Mouse (Mus musculus) midbrain, embryonic 15.5 days (tissue): Measurements from ENCODE around the gene Sgpp1. TPM values are rescaled to one million over a fixed set of nuclear protein-coding genes. Genes with fewer than 3 reads are reported as not detected.

Source experiments
- ATAC-seq: fragments of 200-750 bp; cut with Nextera tagmentation; replicated peaks from 2 replicates; pipeline ENCODE4 v1.8.0; 2017; ENCODE audit warnings: moderate TSS enrichment
- H3K27ac ChIP-seq: fragments of 300-500 bp; sonication (generic); 2 replicates; pipeline ENCODE4 v1.5.1; 2015; ENCODE audit warnings: mild to moderate bottlenecking, inconsistent platforms
- H3K27me3 ChIP-seq: fragments of 300-500 bp; sonication (generic); replicated peaks from 2 replicates; pipeline ENCODE4 v1.6.1; 2015; ENCODE audit warnings: inconsistent platforms
- H3K36me3 ChIP-seq: fragments of 300-500 bp; sonication (generic); replicated peaks from 2 replicates; pipeline ENCODE4 v1.6.1; 2015; ENCODE audit warnings: inconsistent platforms
- H3K4me1 ChIP-seq: fragments of 300-500 bp; sonication (generic); 2 replicates; pipeline ENCODE4 v1.6.1; 2015; ENCODE audit warnings: inconsistent platforms
- H3K4me2 ChIP-seq: fragments of 300-500 bp; sonication (generic); 2 replicates; pipeline ENCODE4 v1.6.1; 2015; ENCODE audit warnings: inconsistent platforms, mild to moderate bottlenecking, moderate library complexity
- H3K4me3 ChIP-seq: fragments of 300-500 bp; sonication (generic); 2 replicates; pipeline ENCODE4 v1.5.1; 2015; ENCODE audit warnings: mild to moderate bottlenecking, inconsistent platforms
- H3K9ac ChIP-seq: fragments of 300-500 bp; sonication (generic); 2 replicates; pipeline ENCODE4 v1.6.1; 2015; ENCODE audit warnings: mild to moderate bottlenecking, inconsistent platforms
- H3K9me3 ChIP-seq: fragments of 300-500 bp; sonication (generic); 2 replicates; pipeline ENCODE4 v1.6.1; 2016; ENCODE audit warnings: inconsistent platforms
- WGBS: fragments of 180-500 bp; shearing (Covaris S2); methylation state at CpG from one replicate; pipeline ENCODE4 v1.1.7; 2015; ENCODE audit warnings: mixed read lengths; 5-methylcytosine and 5-hydroxymethylcytosine counted together
- polyA plus RNA-seq: library from polyadenylated mRNA; unstranded; fragments of >200 nt; fragmentation: Nextera tagmentation; extraction: Ambion mirVana; gene quantifications from 2 replicates; pipeline ENCODE4 v1.2.1, GENCODE M21; 2015

Gene Sgpp1
- polyA plus RNA-seq, 1 experiment from 2014 or later: 12.5 TPM

DNA sequence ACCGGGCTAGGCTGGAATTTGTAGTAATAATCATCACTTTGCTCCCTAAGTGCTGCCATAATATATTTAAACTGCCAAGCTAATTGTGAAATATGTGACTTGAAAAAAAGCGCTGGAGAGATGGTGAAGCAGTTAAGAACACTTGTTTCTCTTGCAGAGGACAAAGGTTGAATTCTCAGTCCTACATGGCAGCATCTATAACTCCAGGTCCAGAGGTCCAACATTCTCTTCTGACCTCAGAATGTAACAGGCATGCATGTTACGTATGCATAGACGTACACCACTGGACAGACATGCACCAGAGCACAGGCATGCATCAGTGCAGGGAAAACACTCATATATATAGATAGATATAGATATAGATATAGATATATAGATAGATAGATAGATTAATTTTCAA lies 57.1 kb downstream of the Sgpp1 start:
- H3K4me1 ChIP-seq: no peaks in the 10 kb centered on the region
- H3K9me3 ChIP-seq: no peaks in the 10 kb centered on the region
- H3K27ac ChIP-seq: no peak overlapping the region
- 95% methylated on average over 4 of the region's 4 CpGs for WGBS
- no peak overlapping the region for H3K4me3 ChIP-seq
- no peaks in the 10 kb centered on the region for H3K27me3 ChIP-seq
- H3K9ac ChIP-seq: no peak overlapping the region
- ATAC-seq: no peak
- H3K36me3 ChIP-seq: no peaks in the 10 kb centered on the region
- H3K4me2 ChIP-seq: no peak overlapping the region

GRCm38 (mm10) chr12:75672630-75673029 lies 62.9 kb downstream of the Sgpp1 start:
- H3K4me3 ChIP-seq: no peak overlapping the region
- WGBS: 96% methylated on average over 4 of the region's 4 CpGs
- peaks cover 13% of the 10 kb centered on the region for H3K4me1 ChIP-seq
- no peaks in the 10 kb centered on the region for H3K9me3 ChIP-seq
- no peak overlapping the region for H3K27ac ChIP-seq
- H3K9ac ChIP-seq: no peak overlapping the region
- no peak overlapping the region for H3K4me2 ChIP-seq
- H3K27me3 ChIP-seq: no peaks in the 10 kb centered on the region
- H3K36me3 ChIP-seq: no peaks in the 10 kb centered on the region
- ATAC-seq: no peak

DNA sequence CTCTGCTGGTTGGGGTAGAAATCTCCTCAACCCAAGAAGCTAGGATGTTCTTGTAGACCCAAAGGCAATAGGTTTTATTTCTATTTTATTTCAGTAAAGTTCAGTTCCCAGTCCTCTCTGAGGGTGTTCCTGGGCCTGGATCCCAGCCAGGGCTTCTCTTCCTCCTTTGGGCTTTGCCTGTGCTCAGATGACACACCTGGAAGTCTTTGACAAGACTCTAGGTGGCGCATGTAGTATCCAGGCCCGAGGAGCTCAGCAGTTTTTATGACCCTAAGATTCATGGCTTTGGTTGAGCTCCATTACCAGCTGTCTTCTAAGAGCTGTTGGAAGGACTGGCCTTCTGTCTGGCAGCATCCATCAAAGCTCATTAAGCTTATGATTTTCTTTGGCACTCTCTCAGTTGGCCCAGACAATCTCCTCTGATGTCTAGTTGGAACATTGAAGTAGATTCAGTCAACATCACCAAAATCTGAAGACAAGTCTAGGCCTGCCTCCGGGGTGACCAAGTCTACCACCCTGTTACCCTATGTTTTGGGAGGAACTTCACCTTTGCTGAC lies 63.7 kb downstream of the Sgpp1 start:
- H3K27me3 ChIP-seq: no peaks in the 10 kb centered on the region
- H3K36me3 ChIP-seq: no peaks in the 10 kb centered on the region
- H3K27ac ChIP-seq: no peak overlapping the region
- no peak overlapping the region for H3K9ac ChIP-seq
- no peak overlapping the region for H3K4me3 ChIP-seq
- H3K4me1 ChIP-seq: peaks cover 13% of the 10 kb centered on the region
- H3K4me2 ChIP-seq: no peak overlapping the region
- ATAC-seq: no peak
- no peaks in the 10 kb centered on the region for H3K9me3 ChIP-seq
- 91% methylated on average over 3 of the region's 3 CpGs for WGBS

DNA sequence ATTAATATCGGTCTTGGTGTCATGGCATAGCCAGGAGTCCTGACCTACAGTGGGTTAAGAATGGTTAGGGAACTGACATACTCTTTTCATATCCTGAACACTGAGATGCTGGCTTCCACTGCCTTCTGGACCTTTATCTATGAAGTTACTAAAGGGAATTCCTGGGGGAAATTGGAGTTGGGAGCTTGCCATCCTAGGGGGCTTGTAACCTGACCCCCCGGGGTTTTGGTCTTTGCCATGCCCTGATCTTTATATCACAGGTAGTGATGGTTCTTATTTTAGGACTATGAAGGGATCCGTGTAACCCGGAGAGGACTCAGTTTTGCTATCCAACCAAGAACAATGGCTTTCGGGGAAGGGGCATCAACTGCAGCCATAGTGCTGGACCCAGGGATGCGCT lies 64.9 kb downstream of the Sgpp1 start:
- Histone ChIP-seq H3K9ac (0 out of 2 replicates have a peak overlapping the region, but pooled peaks have one; percentile 27), H3K36me3 (no peaks in the 10 kb centered on the region), H3K27ac (no peak overlapping the region), H3K4me2 (peak overlapping the region; percentile 62), H3K27me3 (no peaks in the 10 kb centered on the region), H3K4me1 (peaks cover 13% of the 10 kb centered on the region), H3K9me3 (no peaks in the 10 kb centered on the region), H3K4me3 (peak overlapping the region; percentile 62)
- 90% methylated on average over 6 of the region's 6 CpGs for WGBS
- ATAC-seq: no peak

DNA sequence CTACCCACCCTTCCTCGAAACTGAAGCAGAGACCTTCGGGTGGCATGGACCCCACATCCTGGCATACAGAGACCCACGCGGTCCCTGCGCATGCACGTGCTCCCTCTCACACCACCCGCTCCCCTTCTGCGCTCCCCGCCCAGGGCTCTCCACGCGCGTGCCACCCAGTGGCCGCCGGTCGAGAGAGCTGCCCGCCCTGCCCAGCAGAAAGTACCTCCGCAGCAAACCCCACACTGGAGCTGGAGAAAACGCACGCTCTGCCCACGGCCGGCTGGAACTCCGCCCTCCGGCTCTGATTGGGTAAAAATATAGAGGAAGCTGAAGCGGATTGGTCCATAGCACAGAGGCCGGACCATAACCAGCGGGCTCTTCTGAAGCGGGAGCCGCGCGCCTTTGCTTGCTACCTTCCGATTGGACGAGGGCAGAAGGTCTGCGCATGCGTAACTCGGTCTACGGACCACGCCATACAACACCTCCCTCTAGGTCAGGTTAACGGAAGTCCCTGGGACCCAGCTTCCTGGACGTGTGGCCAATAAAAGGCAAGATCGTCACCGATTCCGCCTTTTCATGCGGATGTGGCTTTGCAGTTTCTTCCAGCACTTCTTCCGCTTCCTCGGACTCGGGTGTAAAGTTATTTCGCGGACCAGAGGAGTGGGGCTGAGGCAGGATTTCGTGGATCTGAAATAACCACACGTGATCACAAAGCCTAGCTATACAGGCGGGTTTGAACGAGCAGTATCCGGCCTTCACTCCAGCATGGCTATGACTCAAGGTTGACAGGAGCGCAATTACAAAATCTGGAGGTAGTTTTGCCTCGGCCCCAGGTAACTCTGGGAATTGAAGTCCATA lies 66.0 kb downstream of the Sgpp1 start, which contains the start of gene Wdr89:
Gene Wdr89, minus strand, starts transcription at position 280 of the 849 bp plus-strand sequence.
- H3K27ac ChIP-seq: peak within 1 kb of the TSS; percentile 81
- WGBS: under 1% methylated on average over 55 of the region's 55 CpGs
- H3K4me2 ChIP-seq: peak within 1 kb of the TSS; percentile 71
- ATAC-seq: peak; percentile 99
- peaks cover 13% of the 10 kb centered on the region for H3K4me1 ChIP-seq
- H3K9ac ChIP-seq: peak within 1 kb of the TSS; percentile 56
- H3K36me3 ChIP-seq: no peaks in the 10 kb centered on the region
- no peaks in the 10 kb centered on the region for H3K27me3 ChIP-seq
- no peaks in the 10 kb centered on the region for H3K9me3 ChIP-seq
- H3K4me3 ChIP-seq: peak within 1 kb of the TSS; percentile 62

- Histone ChIP-seq H3K27ac (peak overlapping the region; percentile 81), H3K9ac (peak overlapping the region; percentile 56), H3K4me1 (peaks cover 13% of the 10 kb centered on the region), H3K4me2 (peak overlapping the region; percentile 71), H3K4me3 (peak overlapping the region; percentile 62), H3K27me3 (no peaks in the 10 kb centered on the region), H3K36me3 (no peaks in the 10 kb centered on the region), H3K9me3 (no peaks in the 10 kb centered on the region)
- 3% methylated on average over 9 of the region's 9 CpGs for WGBS
- no peak; the same call in 1 of the 2 replicates for ATAC-seq
Observed at GRCm38 (mm10) chr12:75668916-75669257, 66.6 kb downstream of the Sgpp1 start.

- WGBS: 95% methylated on average over 2 of the region's 2 CpGs
- H3K4me1 ChIP-seq: peaks cover 13% of the 10 kb centered on the region
- no peaks in the 10 kb centered on the region for H3K36me3 ChIP-seq
- ATAC-seq: no peak
- H3K4me2 ChIP-seq: peak overlapping the region; percentile 71; the same call in 1 of the 2 replicates
- H3K9ac ChIP-seq: no peak overlapping the region
- no peaks in the 10 kb centered on the region for H3K27me3 ChIP-seq
- no peak overlapping the region for H3K27ac ChIP-seq
- H3K9me3 ChIP-seq: no peaks in the 10 kb centered on the region
- no peak overlapping the region for H3K4me3 ChIP-seq
Observed at GRCm38 (mm10) chr12:75668221-75668620, 67.3 kb downstream of the Sgpp1 start.

GRCm38 (mm10) chr12:75666939-75667338 lies 68.6 kb downstream of the Sgpp1 start:
- no peak for ATAC-seq
- no peak overlapping the region for H3K27ac ChIP-seq
- H3K4me2 ChIP-seq: no peak overlapping the region
- peaks cover 13% of the 10 kb centered on the region for H3K4me1 ChIP-seq
- no peaks in the 10 kb centered on the region for H3K9me3 ChIP-seq
- H3K27me3 ChIP-seq: no peaks in the 10 kb centered on the region
- no peak overlapping the region for H3K9ac ChIP-seq
- no peaks in the 10 kb centered on the region for H3K36me3 ChIP-seq
- no peak overlapping the region for H3K4me3 ChIP-seq

GRCm38 (mm10) chr12:75664516-75664810 lies 71.1 kb downstream of the Sgpp1 start:
- no peaks in the 10 kb centered on the region for H3K9me3 ChIP-seq
- H3K27me3 ChIP-seq: no peaks in the 10 kb centered on the region
- no peak overlapping the region for H3K27ac ChIP-seq
- no peak for ATAC-seq
- no peak overlapping the region for H3K4me3 ChIP-seq
- H3K36me3 ChIP-seq: no peaks in the 10 kb centered on the region
- 6% methylated on average over 6 of the region's 6 CpGs for WGBS
- H3K9ac ChIP-seq: no peak overlapping the region
- H3K4me2 ChIP-seq: no peak overlapping the region
- H3K4me1 ChIP-seq: peaks cover 5% of the 10 kb centered on the region

Other genes with a start within 250 kb of the Sgpp1 start
- 20.9 and 21.3 TPM in 2 replicates for gene Ppp2r5e, start 139.5 kb downstream of the Sgpp1 start, polyA plus RNA-seq
- gene Wdr89, start 66.2 kb downstream of the Sgpp1 start, polyA plus RNA-seq: 4.7 and 5.1 TPM in 2 replicates
- 52.7 and 56.0 TPM in 2 replicates for gene Syne2, start 82.4 kb upstream of the Sgpp1 start, polyA plus RNA-seq